Mouse (Mus musculus): ENCODE results near the gene Zfp740. TPM values are rescaled to one million over a fixed set of nuclear protein-coding genes. Genes with fewer than 3 reads are reported as not detected.

Gene Zfp740
- polyA plus RNA-seq, 1 experiment = 45.8 TPM

GRCm38 (mm10) chr15:102165468-102166100 lies 37.5 kb upstream of the Zfp740 start:
- Histone ChIP-seq H3K27me3 (ENCODE audit: control insufficient read depth, insufficient read depth, insufficient read length) (no peaks in the 10 kb centered on the region), H3K4me3 (ENCODE audit: insufficient read depth, poor library complexity, severe bottlenecking) (no peak overlapping the region), H3K36me3 (ENCODE audit: control insufficient read depth, insufficient read depth) (no peaks in the 10 kb centered on the region), H3K79me2 (ENCODE audit: control insufficient read depth, insufficient read depth) (no peaks in the 10 kb centered on the region), H3K79me3 (ENCODE audit: low read depth) (no peaks in the 10 kb centered on the region), H3ac (ENCODE audit: control insufficient read depth, insufficient read length, low read depth) (no peak overlapping the region)
- TF ChIP-seq CEBPB (IDR thresholded peaks at IDR 0.05; ENCODE audit: low read depth) = no peak
- no peak for TF ChIP-seq MYOG (IDR thresholded peaks at IDR 0.05; ENCODE audit: control insufficient read depth, extremely low read depth, insufficient read length)

GRCm38 (mm10) chr15:102167620-102168021 lies 35.4 kb upstream of the Zfp740 start:
- no peaks in the 10 kb centered on the region for H3K36me3 ChIP-seq (ENCODE audit: control insufficient read depth, insufficient read depth)
- TF ChIP-seq MAX (IDR thresholded peaks at IDR 0.05) (peak; percentile 16), USF1 (IDR thresholded peaks at IDR 0.05; ENCODE audit: low read depth) (no peak), MYOD1 (IDR thresholded peaks at IDR 0.05; ENCODE audit: control insufficient read depth, insufficient read length, low read depth) (peak; percentile 76)
- H3K79me3 ChIP-seq (ENCODE audit: low read depth) = no peaks in the 10 kb centered on the region
- H3ac ChIP-seq (ENCODE audit: control insufficient read depth, insufficient read length, low read depth) = no peak overlapping the region
- H3K79me2 ChIP-seq (ENCODE audit: control insufficient read depth, insufficient read depth) = no peaks in the 10 kb centered on the region
- H3K4me3 ChIP-seq (ENCODE audit: insufficient read depth, poor library complexity, severe bottlenecking) = no peak overlapping the region
- no peaks in the 10 kb centered on the region for H3K27me3 ChIP-seq (ENCODE audit: control insufficient read depth, insufficient read depth, insufficient read length)

GRCm38 (mm10) chr15:102169064-102169463 lies 34.0 kb upstream of the Zfp740 start:
- H3K79me2 ChIP-seq (ENCODE audit: control insufficient read depth, insufficient read depth) = no peaks in the 10 kb centered on the region

GRCm38 (mm10) chr15:102173581-102173980 lies 29.5 kb upstream of the Zfp740 start:
- Histone ChIP-seq H3K36me3 (ENCODE audit: control insufficient read depth, insufficient read depth) (no peaks in the 10 kb centered on the region), H3K79me2 (ENCODE audit: control insufficient read depth, insufficient read depth) (no peaks in the 10 kb centered on the region), H3K79me3 (ENCODE audit: low read depth) (no peaks in the 10 kb centered on the region), H3ac (ENCODE audit: control insufficient read depth, insufficient read length, low read depth) (no peak overlapping the region), H3K27me3 (ENCODE audit: control insufficient read depth, insufficient read depth, insufficient read length) (no peaks in the 10 kb centered on the region), H3K4me3 (ENCODE audit: insufficient read depth, poor library complexity, severe bottlenecking) (no peak overlapping the region)
- TF ChIP-seq MAX (IDR thresholded peaks at IDR 0.05) = no peak
- TF ChIP-seq CTCF (IDR thresholded peaks at IDR 0.05; ENCODE audit: control insufficient read depth, insufficient read depth, insufficient read length) = no peak
- no peak for TF ChIP-seq MYOG (IDR thresholded peaks at IDR 0.05; ENCODE audit: control insufficient read depth, extremely low read depth, insufficient read length)
- TF ChIP-seq FOSL1 (IDR thresholded peaks at IDR 0.05; ENCODE audit: insufficient read depth, low read length, poor library complexity, severe bottlenecking) = no peak
- TF ChIP-seq USF1 (IDR thresholded peaks at IDR 0.05; ENCODE audit: low read depth) = no peak
- TF ChIP-seq CEBPB (IDR thresholded peaks at IDR 0.05; ENCODE audit: low read depth) = no peak
- TF ChIP-seq MYOD1 (IDR thresholded peaks at IDR 0.05; ENCODE audit: control insufficient read depth, insufficient read length, low read depth) = no peak

More at GRCm38 (mm10) chr15:102169064-102169463, 34.0 kb upstream of the Zfp740 start:
- no peak overlapping the region for H3ac ChIP-seq (ENCODE audit: control insufficient read depth, insufficient read length, low read depth)
- TF ChIP-seq MAX (IDR thresholded peaks at IDR 0.05) (no peak), USF1 (IDR thresholded peaks at IDR 0.05; ENCODE audit: low read depth) (no peak), FOSL1 (IDR thresholded peaks at IDR 0.05; ENCODE audit: insufficient read depth, low read length, poor library complexity, severe bottlenecking) (no peak), MYOD1 (IDR thresholded peaks at IDR 0.05; ENCODE audit: control insufficient read depth, insufficient read length, low read depth) (no peak)
- H3K79me3 ChIP-seq (ENCODE audit: low read depth) = no peaks in the 10 kb centered on the region
- no peak overlapping the region for H3K4me3 ChIP-seq (ENCODE audit: insufficient read depth, poor library complexity, severe bottlenecking)
- no peaks in the 10 kb centered on the region for H3K27me3 ChIP-seq (ENCODE audit: control insufficient read depth, insufficient read depth, insufficient read length)
- H3K36me3 ChIP-seq (ENCODE audit: control insufficient read depth, insufficient read depth) = no peaks in the 10 kb centered on the region

GRCm38 (mm10) chr15:102175736-102176319 lies 27.2 kb upstream of the Zfp740 start:
- H3K27me3 ChIP-seq (ENCODE audit: control insufficient read depth, insufficient read depth, insufficient read length) = no peaks in the 10 kb centered on the region
- no peaks in the 10 kb centered on the region for H3K79me2 ChIP-seq (ENCODE audit: control insufficient read depth, insufficient read depth)
- no peak overlapping the region for H3K4me3 ChIP-seq (ENCODE audit: insufficient read depth, poor library complexity, severe bottlenecking)
- no peak overlapping the region for H3ac ChIP-seq (ENCODE audit: control insufficient read depth, insufficient read length, low read depth)
- TF ChIP-seq CEBPB (IDR thresholded peaks at IDR 0.05; ENCODE audit: low read depth) = no peak
- TF ChIP-seq USF1 (IDR thresholded peaks at IDR 0.05; ENCODE audit: low read depth) = no peak
- TF ChIP-seq CTCF (IDR thresholded peaks at IDR 0.05; ENCODE audit: control insufficient read depth, insufficient read depth, insufficient read length) = no peak
- no peak for TF ChIP-seq FOSL1 (IDR thresholded peaks at IDR 0.05; ENCODE audit: insufficient read depth, low read length, poor library complexity, severe bottlenecking)
- TF ChIP-seq MYOD1 (IDR thresholded peaks at IDR 0.05; ENCODE audit: control insufficient read depth, insufficient read length, low read depth) = no peak
- TF ChIP-seq MYOG (IDR thresholded peaks at IDR 0.05; ENCODE audit: control insufficient read depth, extremely low read depth, insufficient read length) = no peak
- no peak for TF ChIP-seq MAX (IDR thresholded peaks at IDR 0.05)
- H3K36me3 ChIP-seq (ENCODE audit: control insufficient read depth, insufficient read depth) = no peaks in the 10 kb centered on the region
- no peaks in the 10 kb centered on the region for H3K79me3 ChIP-seq (ENCODE audit: low read depth)

- Histone ChIP-seq H3ac (ENCODE audit: control insufficient read depth, insufficient read length, low read depth) (no peak overlapping the region), H3K27me3 (ENCODE audit: control insufficient read depth, insufficient read depth, insufficient read length) (no peaks in the 10 kb centered on the region), H3K79me3 (ENCODE audit: low read depth) (no peaks in the 10 kb centered on the region), H3K4me3 (ENCODE audit: insufficient read depth, poor library complexity, severe bottlenecking) (no peak overlapping the region), H3K36me3 (ENCODE audit: control insufficient read depth, insufficient read depth) (no peaks in the 10 kb centered on the region), H3K79me2 (ENCODE audit: control insufficient read depth, insufficient read depth) (no peaks in the 10 kb centered on the region)
- TF ChIP-seq MAX (IDR thresholded peaks at IDR 0.05) = no peak
- TF ChIP-seq CTCF (IDR thresholded peaks at IDR 0.05; ENCODE audit: control insufficient read depth, insufficient read depth, insufficient read length) = no peak
- TF ChIP-seq FOSL1 (IDR thresholded peaks at IDR 0.05; ENCODE audit: insufficient read depth, low read length, poor library complexity, severe bottlenecking) = no peak
- TF ChIP-seq MYOG (IDR thresholded peaks at IDR 0.05; ENCODE audit: control insufficient read depth, extremely low read depth, insufficient read length) = no peak
- TF ChIP-seq CEBPB (IDR thresholded peaks at IDR 0.05; ENCODE audit: low read depth) = no peak
- no peak for TF ChIP-seq MYOD1 (IDR thresholded peaks at IDR 0.05; ENCODE audit: control insufficient read depth, insufficient read length, low read depth)
- no peak for TF ChIP-seq USF1 (IDR thresholded peaks at IDR 0.05; ENCODE audit: low read depth)
Observed at GRCm38 (mm10) chr15:102176571-102177316, 26.3 kb upstream of the Zfp740 start.

Measured in C2C12 (cell line).